Mouse (Mus musculus) activated CD4-positive, CD25-positive, alpha-beta regulatory T cell, adult 4 months (primary cell): ENCODE data around the gene Fpr-rs6. TPM values are rescaled to one million over a fixed set of nuclear protein-coding genes. Genes with fewer than 3 reads are reported as not detected.

Experiments used
- ATAC-seq: one replicate; pipeline ENCODE4 v1.8.0; 2017
- polyA plus RNA-seq, 2 experiments: library from polyadenylated mRNA; unstranded; fragments of 100-300 nt; shearing (Covaris generic); gene quantifications; one replicate each; pipeline ENCODE4 v1.2.1; 2017

Fpr-rs6 gene
- polyA plus RNA-seq, result not detected

DNA sequence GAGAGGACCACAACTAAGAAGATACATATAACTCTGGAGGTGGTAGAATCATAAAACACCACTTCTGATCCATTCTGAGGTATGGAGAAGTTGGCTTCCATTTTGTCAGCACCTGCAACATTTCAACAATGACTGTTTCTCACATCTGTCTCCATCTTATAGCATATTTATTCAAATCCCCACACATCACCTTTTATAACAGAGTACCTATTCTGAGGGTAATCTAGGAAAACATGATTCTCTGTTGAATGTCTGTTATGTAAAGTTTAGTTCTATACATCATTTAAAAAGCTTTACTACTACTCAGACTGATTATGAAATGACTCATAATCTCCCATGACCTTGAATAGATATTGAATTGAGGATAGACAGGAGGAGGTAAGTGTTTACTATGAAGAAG lies at the start of gene Fpr-rs6:
Fpr-rs6 (minus strand) TSS at position 101 of the 400 bp plus-strand sequence.
- no peak for ATAC-seq

Other genes starting within 250 kb of the Fpr-rs6 start
- not detected for gene Vmn2r104, start 134.8 kb downstream of the Fpr-rs6 start, polyA plus RNA-seq
- not detected for gene Fpr-rs7, start 68.9 kb downstream of the Fpr-rs6 start, polyA plus RNA-seq
- gene Vmn2r105, start 52.0 kb upstream of the Fpr-rs6 start, polyA plus RNA-seq, result under 1 TPM; 0.04 to 0.05 TPM
- gene Vmn2r106, start 102.5 kb upstream of the Fpr-rs6 start, polyA plus RNA-seq, result not detected
- gene Vmn2r107, start 162.1 kb upstream of the Fpr-rs6 start, polyA plus RNA-seq, result not detected
- gene Vmn1r224, start 231.0 kb upstream of the Fpr-rs6 start, polyA plus RNA-seq, result not detected